Mouse (Mus musculus): ENCODE measurements around the gene Ptpn14.
A peak's percentile ranks its signal among the peaks of the same experiment; 100 is the strongest.

The Ptpn14 gene

DNA sequence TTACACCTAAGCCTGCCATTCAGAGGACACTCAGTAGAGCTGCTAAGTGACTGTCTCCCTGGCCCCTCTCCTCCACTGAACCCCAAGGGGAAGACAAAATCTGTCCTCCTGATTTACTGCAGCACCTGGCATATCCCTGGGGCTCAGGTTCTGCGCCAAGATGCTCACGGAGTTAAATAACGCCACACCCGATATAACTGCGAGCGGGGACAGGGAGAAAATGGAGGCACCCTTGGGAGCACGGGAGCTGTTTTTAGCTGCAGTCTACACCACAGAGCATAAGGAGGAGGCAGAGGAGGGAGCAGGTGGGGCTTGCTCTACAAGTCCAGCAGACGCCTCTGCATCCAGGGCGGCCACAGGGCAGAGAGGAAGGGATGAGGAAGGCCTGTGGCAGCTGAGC lies 174.3 kb downstream of the Ptpn14 start:
- DNase-seq (ENCODE audit: low spot score in 2 of 2) = no peak

DNA sequence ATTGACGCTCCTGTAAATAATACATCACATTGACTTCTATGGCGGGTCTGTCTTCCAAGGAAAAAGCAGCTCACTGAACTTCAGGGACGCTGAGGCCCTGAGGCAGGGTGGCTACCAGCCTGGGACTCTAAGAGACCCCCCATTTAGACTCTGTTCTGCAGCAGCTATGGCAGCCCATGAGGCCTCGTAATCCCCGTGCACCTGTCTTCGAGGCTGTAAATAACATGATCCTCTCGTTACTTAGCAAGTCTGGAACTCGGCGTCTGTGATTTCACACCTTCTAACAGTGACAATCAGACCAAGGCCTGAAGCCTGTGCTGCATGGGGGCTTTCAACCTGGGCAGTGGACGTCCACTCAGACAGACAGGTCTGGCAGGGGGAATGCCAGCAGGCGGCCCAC lies 175.1 kb downstream of the Ptpn14 start:
- no peak for DNase-seq (ENCODE audit: low spot score in 2 of 2)

DNA sequence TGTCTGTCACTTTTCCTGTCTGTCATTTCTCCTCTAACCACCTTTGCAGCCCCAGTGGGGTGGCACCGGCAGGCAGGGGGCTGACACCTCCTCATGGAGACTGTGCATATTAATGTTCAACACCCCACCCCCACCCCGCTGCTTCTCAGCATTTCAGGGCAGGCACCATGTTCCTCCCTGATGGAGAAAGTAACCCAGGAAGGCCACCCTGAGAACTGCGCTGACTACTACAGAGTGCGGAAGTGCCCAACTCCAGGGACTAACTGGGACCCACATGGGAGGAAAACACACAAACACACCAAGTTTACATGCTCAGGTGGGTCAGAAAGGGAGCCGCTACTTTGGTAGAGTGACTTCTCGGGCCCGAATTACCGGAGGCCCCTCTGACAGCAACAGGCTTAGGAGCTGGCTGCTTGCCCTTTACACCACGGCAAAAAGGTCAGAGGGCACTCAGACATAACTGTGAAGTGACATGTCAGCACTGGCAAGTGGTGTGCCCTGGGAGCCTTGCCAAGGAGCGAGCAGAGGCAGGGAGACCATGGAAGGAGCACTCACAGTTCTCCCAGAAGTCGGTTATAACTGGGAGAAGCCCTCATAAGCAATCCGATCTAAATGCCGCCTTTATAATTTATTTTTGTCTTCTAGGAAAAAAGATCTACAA lies 182.7 kb downstream of the Ptpn14 start:
- no peak for DNase-seq (ENCODE audit: low spot score in 2 of 2)

DNA sequence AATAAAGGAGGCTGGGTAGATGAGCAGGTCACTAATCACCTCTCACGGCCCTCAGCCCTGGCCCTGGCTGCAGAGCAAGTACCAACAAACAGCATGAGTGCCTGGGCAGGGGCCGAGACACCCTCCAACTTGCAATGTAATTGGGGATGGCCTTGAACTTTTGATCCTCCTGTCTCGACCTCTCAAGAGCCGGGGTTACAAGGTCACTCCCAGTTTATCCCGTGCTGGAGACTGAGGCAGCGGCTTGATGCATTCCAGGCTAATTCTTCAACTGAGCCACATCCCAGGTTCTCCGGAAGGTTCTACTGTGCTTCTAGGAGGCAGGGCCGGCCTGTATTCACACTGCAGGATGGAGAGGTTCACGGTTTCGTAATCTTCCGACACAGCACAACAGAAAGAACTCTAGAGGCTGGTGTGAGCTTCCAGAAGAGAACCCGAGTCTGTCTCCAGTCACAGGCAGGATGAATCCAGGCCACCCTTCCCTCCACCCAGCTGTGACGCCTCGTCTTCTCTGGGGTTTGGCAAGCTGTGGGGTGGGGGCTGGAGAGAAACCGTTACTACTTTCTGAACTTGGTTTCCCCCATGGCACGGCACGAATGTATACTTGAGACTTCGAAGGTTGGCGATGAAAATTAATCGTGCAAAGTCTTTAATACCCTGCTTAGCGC lies 185.2 kb downstream of the Ptpn14 start:
- DNase-seq (ENCODE audit: low spot score in 2 of 2) = no peak

DNA sequence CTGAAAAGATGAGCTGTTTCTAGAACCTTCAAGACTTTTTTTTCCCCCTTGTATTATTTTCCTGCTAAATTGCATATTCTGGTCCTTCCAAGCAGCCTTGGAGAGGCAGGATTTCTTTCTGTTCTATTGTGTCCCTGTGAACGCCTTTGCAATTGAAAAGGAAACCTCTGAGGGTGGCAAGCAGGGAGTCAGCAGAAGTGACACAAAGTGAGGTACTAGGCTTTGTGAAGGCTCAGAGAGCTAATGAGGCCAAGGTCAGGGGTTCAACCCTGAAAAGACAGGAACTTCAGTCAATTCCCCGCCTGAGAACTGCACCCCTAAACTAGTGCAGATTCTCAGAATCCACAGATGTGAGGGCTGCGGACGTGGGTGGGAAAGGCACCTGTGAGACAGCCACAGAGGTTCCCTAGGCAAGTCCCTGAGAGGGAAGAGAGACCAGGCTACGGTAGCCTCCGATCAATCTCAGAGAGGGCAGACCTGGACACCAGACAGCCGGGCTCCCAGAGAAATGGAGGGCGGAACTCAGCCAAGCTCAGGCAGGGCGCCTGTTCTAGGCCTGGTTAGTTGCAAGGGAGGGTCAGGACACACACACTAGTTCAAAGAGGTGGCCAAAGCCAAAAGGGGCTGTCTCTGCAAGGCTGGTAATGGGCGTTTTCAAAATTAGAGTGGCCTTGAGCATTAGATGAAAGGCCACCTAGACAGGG lies 188.5 kb downstream of the Ptpn14 start:
- DNase-seq (ENCODE audit: low spot score in 2 of 2) = no peak

DNA sequence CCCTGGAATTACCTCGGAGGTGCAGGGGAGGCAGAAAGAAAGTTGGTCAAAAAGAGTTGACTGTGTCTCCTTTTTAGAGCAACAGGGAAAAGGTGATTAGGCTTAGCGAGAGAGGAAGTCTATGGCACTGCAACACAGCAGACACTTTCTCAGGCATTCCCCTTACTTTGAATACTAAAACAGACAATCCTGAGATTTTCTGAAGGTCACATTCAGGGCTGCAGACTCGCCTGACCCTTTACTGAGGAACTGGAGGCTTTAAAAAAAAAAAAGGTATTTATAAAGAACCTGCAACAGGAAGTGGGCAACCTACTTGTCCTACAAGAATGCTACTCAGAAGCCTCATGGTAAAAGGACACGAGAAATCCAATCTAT lies 189.0 kb downstream of the Ptpn14 start:
- DNase-seq (ENCODE audit: low spot score in 2 of 2) = no peak

DNA sequence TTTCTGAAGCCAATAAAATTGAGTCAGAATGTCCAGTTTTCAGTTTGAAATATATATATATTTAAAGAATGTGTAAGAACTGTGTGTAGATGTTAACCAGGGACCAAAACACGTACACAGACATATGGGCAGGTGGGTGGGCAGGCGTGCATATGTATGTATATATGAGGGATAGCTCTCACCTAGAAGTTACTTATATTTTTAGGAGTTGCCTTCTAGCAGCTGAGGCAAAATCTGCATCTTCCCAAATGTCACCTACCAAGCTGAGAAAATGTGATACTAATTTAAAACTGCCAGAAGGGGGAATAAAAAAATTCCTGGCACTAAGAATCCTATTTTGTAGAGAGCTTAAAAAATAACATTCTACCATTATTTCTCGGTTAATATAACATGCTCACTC lies 191.7 kb downstream of the Ptpn14 start:
- DNase-seq (ENCODE audit: low spot score in 2 of 2) = no peak

DNA sequence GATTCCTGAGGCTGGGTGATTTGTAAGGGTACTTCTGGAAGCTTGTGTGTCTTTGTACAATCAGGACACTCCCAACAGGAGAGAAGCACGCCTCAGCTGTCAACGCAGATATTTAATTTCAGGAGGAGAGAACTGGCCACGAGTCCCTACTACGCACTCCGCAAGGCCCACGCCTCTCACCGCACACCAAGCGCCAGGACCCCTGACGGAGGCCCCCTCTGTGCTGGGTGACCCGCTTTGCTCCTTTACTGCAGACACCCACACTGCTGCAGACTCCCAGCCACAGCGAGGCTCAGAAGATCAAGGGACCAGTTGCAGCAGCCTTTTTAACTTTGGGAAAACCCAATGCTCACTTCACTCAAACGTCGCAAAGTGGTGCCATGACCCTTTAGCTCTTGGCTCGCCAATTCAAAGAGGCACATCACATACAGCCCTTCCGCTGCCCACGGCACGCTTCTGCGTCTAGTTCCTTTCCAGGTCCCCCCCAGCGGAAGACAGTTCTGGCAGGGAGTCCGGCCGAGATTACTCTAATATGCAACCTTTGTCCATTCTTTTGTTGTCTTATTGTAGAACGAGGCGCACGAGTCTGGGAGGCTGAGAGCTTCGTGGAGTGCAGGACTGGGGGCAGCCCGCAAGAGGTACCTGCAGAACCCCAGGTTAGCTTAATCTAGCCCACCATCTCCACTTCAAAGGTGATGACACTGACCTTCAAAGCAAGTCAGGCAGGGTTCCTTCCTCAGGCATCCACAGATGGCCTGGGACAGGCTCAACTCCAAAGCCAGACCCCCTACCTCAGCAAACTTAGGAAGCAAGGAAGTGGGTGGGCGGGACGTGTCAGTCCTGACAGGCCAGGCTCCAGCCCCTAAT lies 192.9 kb downstream of the Ptpn14 start:
- peak in 1 of 2 experiments; percentile 58 for DNase-seq (ENCODE audit: low spot score in 2 of 2)

DNA sequence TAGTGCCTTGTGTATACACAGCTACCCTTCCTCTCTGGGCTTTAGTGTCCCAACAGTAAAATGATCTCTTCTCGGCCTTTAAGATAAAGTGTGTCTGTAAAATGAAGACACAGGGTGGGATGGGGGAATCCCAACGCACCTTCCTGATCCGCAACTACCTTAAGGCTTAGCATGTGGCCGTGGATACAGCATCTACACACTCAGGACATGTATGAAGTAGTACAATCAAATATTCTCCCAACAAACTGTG lies 193.4 kb downstream of the Ptpn14 start:
- no peak for DNase-seq (ENCODE audit: low spot score in 2 of 2)

DNA sequence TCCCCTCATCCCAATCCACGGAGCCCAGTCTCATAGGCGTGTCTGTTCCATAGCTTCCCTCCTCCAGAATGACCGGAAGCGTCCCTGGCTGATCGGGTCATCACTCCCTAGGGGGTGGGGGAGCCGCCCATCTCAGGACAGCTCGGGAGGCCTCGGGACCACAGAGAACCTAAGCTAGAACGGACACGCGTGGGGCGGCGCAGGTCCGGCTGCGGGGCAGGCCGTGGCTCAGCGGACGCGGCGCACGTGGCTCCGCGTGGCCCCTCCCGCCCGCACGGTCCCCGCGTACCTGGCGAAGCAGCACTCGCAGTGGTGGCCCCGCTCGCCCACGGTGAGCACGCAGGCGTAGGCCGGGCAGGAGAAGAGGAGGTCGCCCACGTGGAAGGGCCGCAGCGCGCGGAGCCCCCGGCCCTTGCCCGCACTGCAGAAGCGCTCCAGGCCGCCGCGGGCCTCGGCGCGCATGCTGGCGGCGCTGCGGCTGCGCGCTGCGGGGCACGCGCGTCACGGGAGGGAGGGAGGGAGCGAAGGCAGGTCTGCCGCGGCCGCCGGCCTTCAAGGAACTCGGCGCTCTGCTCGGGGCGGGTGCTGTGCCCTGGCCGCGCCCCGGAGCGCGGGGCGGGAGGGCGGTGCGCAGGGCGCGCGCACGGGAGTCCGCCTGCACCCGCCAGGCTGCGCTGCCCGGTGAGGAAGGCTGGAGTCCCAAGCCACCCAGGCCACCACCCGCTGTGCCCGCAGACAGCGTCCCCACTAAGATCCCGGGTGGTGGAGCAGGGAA lies 193.9 kb downstream of the Ptpn14 start, which contains the start of gene Smyd2:
Gene Smyd2 (minus strand): TSS at position 546 of the 775 bp plus-strand sequence.
- peak; percentile 44 to 74 for DNase-seq (ENCODE audit: low spot score in 2 of 2)

DNA sequence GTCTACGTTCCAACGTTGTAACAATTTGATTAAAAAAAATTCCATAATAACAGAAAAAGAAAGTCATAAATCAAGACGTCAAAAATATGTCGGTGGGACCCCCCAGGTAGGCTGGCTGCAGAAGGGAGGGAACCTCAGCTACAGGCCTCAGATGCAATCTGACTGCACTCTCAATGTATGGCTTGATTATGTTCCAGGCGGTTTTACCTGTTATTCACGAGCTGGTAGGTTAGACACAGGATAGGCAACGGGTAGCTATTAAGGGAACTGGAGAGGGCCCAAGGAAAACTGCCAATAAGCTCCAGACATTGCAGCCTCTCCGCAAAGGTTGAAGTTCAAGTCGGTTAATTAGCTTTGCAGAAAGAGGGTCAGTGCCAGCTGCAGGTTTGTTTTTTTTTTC lies 194.7 kb downstream of the Ptpn14 start:
- DNase-seq (ENCODE audit: low spot score in 2 of 2) = no peak

DNA sequence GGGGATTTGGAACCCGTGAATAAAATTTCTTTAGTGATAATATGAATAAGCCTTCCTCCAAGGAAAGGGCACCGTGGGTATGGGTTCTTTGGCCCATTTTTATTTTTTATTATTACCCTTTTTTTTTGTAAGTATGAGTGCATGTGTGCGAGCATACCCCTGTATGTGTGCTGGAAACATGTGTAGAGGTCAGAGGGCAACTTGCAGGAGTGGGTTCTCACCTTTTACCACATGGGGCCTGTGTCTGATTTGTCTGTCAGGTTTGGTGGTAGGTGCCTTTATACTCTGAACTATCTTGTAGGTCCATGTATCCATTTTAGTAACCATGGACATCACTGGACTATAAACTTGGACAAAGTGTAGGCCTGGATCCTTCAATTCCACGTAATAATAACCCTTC lies 195.1 kb downstream of the Ptpn14 start:
- DNase-seq (ENCODE audit: low spot score in 2 of 2) = no peak

DNA sequence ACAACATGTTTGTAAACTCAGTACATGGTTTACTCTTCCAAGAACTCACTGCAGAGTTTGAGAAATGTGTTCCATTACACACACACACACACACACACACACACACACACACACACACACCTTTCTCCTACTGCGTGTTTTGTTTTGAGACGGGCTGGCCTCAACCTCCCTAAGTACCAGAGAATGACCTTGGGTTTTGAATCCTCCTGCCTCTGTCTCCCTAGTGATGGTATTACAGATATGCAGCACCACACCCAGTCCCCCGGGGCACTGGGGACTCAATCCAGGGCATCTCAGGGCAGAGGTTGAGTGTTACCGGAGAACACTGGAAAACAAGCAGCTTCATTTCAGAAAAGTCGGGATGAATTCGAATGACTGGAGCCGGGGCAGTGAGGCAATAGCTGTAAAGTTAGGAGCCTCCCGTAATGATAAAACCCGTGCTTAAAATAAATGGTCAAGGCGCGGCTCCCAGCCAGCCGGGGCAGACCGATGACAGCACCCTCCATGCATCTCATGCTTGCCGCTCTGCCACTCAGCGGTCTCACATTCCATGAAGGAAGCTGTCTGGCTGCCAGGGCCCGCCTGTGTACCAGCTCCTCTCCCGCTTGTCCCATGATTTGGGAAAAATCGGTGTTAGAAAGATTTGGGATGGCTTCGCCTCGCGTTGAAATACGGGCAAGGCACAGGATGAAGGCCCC lies 196.0 kb downstream of the Ptpn14 start:
- no peak for DNase-seq (ENCODE audit: low spot score in 2 of 2)

DNA sequence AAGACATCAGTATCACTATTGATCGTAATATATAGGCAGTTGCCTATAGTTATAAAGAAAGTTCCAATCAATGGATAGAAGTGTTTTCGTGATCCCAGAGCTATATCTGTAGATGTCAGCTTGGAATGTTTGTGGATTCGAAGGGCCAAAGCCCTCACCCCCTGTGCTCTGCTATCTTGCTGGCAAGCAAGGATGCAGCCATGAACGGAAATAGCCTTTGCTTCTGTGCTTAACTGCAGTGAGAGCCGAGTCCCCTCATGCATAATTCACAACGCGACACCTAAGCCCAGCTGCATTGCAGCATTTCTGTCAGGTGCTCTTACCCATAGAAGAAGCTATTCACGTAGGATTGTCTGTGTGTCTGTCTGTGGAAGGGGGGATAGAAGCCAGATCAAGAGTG lies 198.2 kb downstream of the Ptpn14 start:
- DNase-seq (ENCODE audit: low spot score in 2 of 2) = no peak

Data from spleen, postnatal 4 days (tissue).